Mouse (Mus musculus): ENCODE data around the gene Ttc29. TPM values are rescaled to one million over a fixed set of nuclear protein-coding genes. Genes with fewer than 3 reads are reported as not detected.

Gene Ttc29
- polyA plus RNA-seq, 2 experiments: 0.04 TPM; not detected in 1

GRCm38 (mm10) chr8:78233708-78234201 lies 20.7 kb downstream of the Ttc29 start:
- H3K9ac ChIP-seq (ENCODE audit: low read depth, low read length, severe bottlenecking): no peak overlapping the region
- TF ChIP-seq POLR2A (IDR thresholded peaks at IDR 0.05; ENCODE audit: borderline replicate concordance, extremely low read depth, insufficient read depth, insufficient read length): no peak
- peak; percentile 3 for DNase-seq (ENCODE audit: low spot score)
- H3K4me1 ChIP-seq (ENCODE audit: control insufficient read depth, insufficient read depth, low read length): peaks cover 4% of the 10 kb centered on the region; the same call in 1 of the 2 replicates
- no peak overlapping the region for H3K4me2 ChIP-seq (replicated peaks; ENCODE audit: low read depth, low read length, severe bottlenecking)
- 65% methylated on average over 7 of the region's 7 CpGs for WGBS
- no peaks in the 10 kb centered on the region for H3K9me3 ChIP-seq (ENCODE audit: control insufficient read depth, low read length)
- no peaks in the 10 kb centered on the region for H3K36me3 ChIP-seq (ENCODE audit: control insufficient read depth, insufficient read depth, low read length)
- H3K27me3 ChIP-seq (ENCODE audit: control insufficient read depth, insufficient read depth, low read length): no peaks in the 10 kb centered on the region
- no peak overlapping the region for H3K27ac ChIP-seq (replicated peaks; ENCODE audit: low read depth, low read length)
- no peak overlapping the region for H3K4me3 ChIP-seq (replicated peaks; ENCODE audit: low read length)
- no peak for ATAC-seq (ENCODE audit: low FRiP score, low read depth)

GRCm38 (mm10) chr8:78237972-78238675 lies 25.0 kb downstream of the Ttc29 start:
- 58% methylated on average over 6 of the region's 6 CpGs for WGBS
- H3K9ac ChIP-seq (ENCODE audit: low read depth, low read length, severe bottlenecking): no peak overlapping the region
- H3K4me2 ChIP-seq (replicated peaks; ENCODE audit: low read depth, low read length, severe bottlenecking): no peak overlapping the region

GRCm38 (mm10) chr8:78251115-78251514 lies 38.0 kb downstream of the Ttc29 start:
- Histone ChIP-seq H3K4me2 (replicated peaks; ENCODE audit: low read depth, low read length, severe bottlenecking) (no peak overlapping the region), H3K4me1 (ENCODE audit: control insufficient read depth, insufficient read depth, low read length) (no peaks in the 10 kb centered on the region), H3K27me3 (ENCODE audit: control insufficient read depth, insufficient read depth, low read length) (no peaks in the 10 kb centered on the region), H3K36me3 (ENCODE audit: control insufficient read depth, insufficient read depth, low read length) (no peaks in the 10 kb centered on the region), H3K9me3 (ENCODE audit: control insufficient read depth, low read length) (no peaks in the 10 kb centered on the region), H3K9ac (ENCODE audit: low read depth, low read length, severe bottlenecking) (no peak overlapping the region), H3K27ac (replicated peaks; ENCODE audit: low read depth, low read length) (no peak overlapping the region), H3K4me3 (replicated peaks; ENCODE audit: low read length) (no peak overlapping the region)
- DNase-seq (ENCODE audit: low spot score): no peak
- TF ChIP-seq POLR2A (IDR thresholded peaks at IDR 0.05; ENCODE audit: borderline replicate concordance, extremely low read depth, insufficient read depth, insufficient read length): no peak
- ATAC-seq (ENCODE audit: low FRiP score, low read depth): no peak
- WGBS: 63% methylated on average over 2 of the region's 3 CpGs

More at GRCm38 (mm10) chr8:78237972-78238675, 25.0 kb downstream of the Ttc29 start:
- Histone ChIP-seq H3K4me3 (replicated peaks; ENCODE audit: low read length) (no peak overlapping the region), H3K9me3 (ENCODE audit: control insufficient read depth, low read length) (no peaks in the 10 kb centered on the region), H3K27me3 (ENCODE audit: control insufficient read depth, insufficient read depth, low read length) (no peaks in the 10 kb centered on the region), H3K36me3 (ENCODE audit: control insufficient read depth, insufficient read depth, low read length) (no peaks in the 10 kb centered on the region), H3K27ac (replicated peaks; ENCODE audit: low read depth, low read length) (no peak overlapping the region), H3K4me1 (ENCODE audit: control insufficient read depth, insufficient read depth, low read length) (0 out of 2 replicates have a peak, but pooled peaks cover 2% of the 10 kb centered on the region)
- peak; percentile 42 for DNase-seq (ENCODE audit: low spot score)
- TF ChIP-seq POLR2A (IDR thresholded peaks at IDR 0.05; ENCODE audit: borderline replicate concordance, extremely low read depth, insufficient read depth, insufficient read length): no peak
- no peak for ATAC-seq (ENCODE audit: low FRiP score, low read depth)

- no peak for TF ChIP-seq POLR2A (IDR thresholded peaks at IDR 0.05; ENCODE audit: borderline replicate concordance, extremely low read depth, insufficient read depth, insufficient read length)
- H3K4me3 ChIP-seq (replicated peaks; ENCODE audit: low read length): no peak overlapping the region
- no peaks in the 10 kb centered on the region for H3K4me1 ChIP-seq (ENCODE audit: control insufficient read depth, insufficient read depth, low read length)
- ATAC-seq (ENCODE audit: low FRiP score, low read depth) (no peak), DNase-seq (ENCODE audit: low spot score) (no peak)
- H3K27ac ChIP-seq (replicated peaks; ENCODE audit: low read depth, low read length): no peak overlapping the region
- WGBS: 85% methylated on average over 4 of the region's 4 CpGs
- no peaks in the 10 kb centered on the region for H3K9me3 ChIP-seq (ENCODE audit: control insufficient read depth, low read length)
- H3K4me2 ChIP-seq (replicated peaks; ENCODE audit: low read depth, low read length, severe bottlenecking): no peak overlapping the region
- H3K9ac ChIP-seq (ENCODE audit: low read depth, low read length, severe bottlenecking): no peak overlapping the region
- no peaks in the 10 kb centered on the region for H3K36me3 ChIP-seq (ENCODE audit: control insufficient read depth, insufficient read depth, low read length)
- no peaks in the 10 kb centered on the region for H3K27me3 ChIP-seq (ENCODE audit: control insufficient read depth, insufficient read depth, low read length)
Observed at GRCm38 (mm10) chr8:78254374-78254773, 41.3 kb downstream of the Ttc29 start.

GRCm38 (mm10) chr8:78255011-78255410 lies 41.9 kb downstream of the Ttc29 start:
- WGBS: 85% methylated on average over 3 of the region's 3 CpGs
- no peaks in the 10 kb centered on the region for H3K27me3 ChIP-seq (ENCODE audit: control insufficient read depth, insufficient read depth, low read length)
- no peaks in the 10 kb centered on the region for H3K4me1 ChIP-seq (ENCODE audit: control insufficient read depth, insufficient read depth, low read length)
- H3K9me3 ChIP-seq (ENCODE audit: control insufficient read depth, low read length): no peaks in the 10 kb centered on the region
- H3K4me2 ChIP-seq (replicated peaks; ENCODE audit: low read depth, low read length, severe bottlenecking): no peak overlapping the region
- no peaks in the 10 kb centered on the region for H3K36me3 ChIP-seq (ENCODE audit: control insufficient read depth, insufficient read depth, low read length)
- DNase-seq (ENCODE audit: low spot score) (no peak), ATAC-seq (ENCODE audit: low FRiP score, low read depth) (no peak)
- TF ChIP-seq POLR2A (IDR thresholded peaks at IDR 0.05; ENCODE audit: borderline replicate concordance, extremely low read depth, insufficient read depth, insufficient read length): no peak
- H3K27ac ChIP-seq (replicated peaks; ENCODE audit: low read depth, low read length): no peak overlapping the region
- H3K4me3 ChIP-seq (replicated peaks; ENCODE audit: low read length): no peak overlapping the region
- no peak overlapping the region for H3K9ac ChIP-seq (ENCODE audit: low read depth, low read length, severe bottlenecking)

Measured in limb, embryonic 14.5 days (tissue).